Mouse (Mus musculus) lung, embryonic 15.5 days (tissue): ENCODE measurements around the gene Zfp13. TPM values are rescaled to one million over a fixed set of nuclear protein-coding genes. Genes with fewer than 3 reads are reported as not detected.
"Not testable (repeated sequence)": the region's sequence is repeated elsewhere in the genome, so short reads cannot be mapped to it uniquely, and the experiment has no call there.

Experiments used
- ATAC-seq: fragments of 200-750 bp; cut with Nextera tagmentation; 2 replicates; pipeline ENCODE4 v1.8.0; 2017; ENCODE audit warnings: moderate number of reproducible peaks, borderline replicate concordance; ENCODE audit not compliant: low FRiP score, low TSS enrichment; ENCODE audit errors: extremely low read depth
- H3K27ac ChIP-seq: fragments of 300-500 bp; sonication (generic); 2 replicates; pipeline ENCODE4 v1.5.1; 2015; ENCODE audit warnings: moderate library complexity, mild to moderate bottlenecking, inconsistent platforms
- H3K27me3 ChIP-seq: fragments of 300-500 bp; sonication (generic); 2 replicates; pipeline ENCODE4 v1.6.1; 2015; ENCODE audit warnings: inconsistent platforms
- H3K36me3 ChIP-seq: fragments of 300-500 bp; sonication (generic); 2 replicates; pipeline ENCODE4 v1.6.1; 2015; ENCODE audit warnings: inconsistent platforms
- H3K4me1 ChIP-seq: fragments of 300-500 bp; sonication (generic); 2 replicates; pipeline ENCODE4 v1.6.1; 2015; ENCODE audit warnings: inconsistent platforms
- H3K4me2 ChIP-seq: fragments of 300-500 bp; sonication (generic); 2 replicates; pipeline ENCODE4 v1.6.1; 2015; ENCODE audit warnings: inconsistent platforms, mild to moderate bottlenecking, moderate library complexity
- H3K4me3 ChIP-seq: fragments of 300-500 bp; sonication (generic); 2 replicates; pipeline ENCODE4 v1.5.1; 2015; ENCODE audit warnings: mild to moderate bottlenecking, inconsistent platforms
- H3K9ac ChIP-seq: fragments of 300-500 bp; sonication (generic); 2 replicates; pipeline ENCODE4 v1.6.1; 2015; ENCODE audit warnings: inconsistent platforms
- H3K9me3 ChIP-seq: fragments of 300-500 bp; sonication (generic); 2 replicates; pipeline ENCODE4 v1.6.1; 2016; ENCODE audit warnings: inconsistent platforms
- WGBS: fragments of 180-500 bp; shearing (Covaris S2); methylation state at CpG from one replicate; pipeline ENCODE4 v1.1.7; 2015; 5-methylcytosine and 5-hydroxymethylcytosine counted together
- polyA plus RNA-seq: library from polyadenylated mRNA; unstranded; fragments of >200 nt; fragmentation: Nextera tagmentation; extraction: Ambion mirVana; gene quantifications from 2 replicates; pipeline ENCODE4 v1.2.1, GENCODE M21; 2015

The Zfp13 gene
- polyA plus RNA-seq, 1 experiment from 2014 or later: 15.3 TPM

- no peak overlapping the region for H3K4me2 ChIP-seq
- WGBS: 65% methylated on average over 7 of the region's 7 CpGs
- no peak overlapping the region for H3K27ac ChIP-seq
- H3K9me3 ChIP-seq: no peaks in the 10 kb centered on the region
- no peaks in the 10 kb centered on the region for H3K27me3 ChIP-seq
- H3K4me3 ChIP-seq: no peak overlapping the region
- H3K36me3 ChIP-seq: no peaks in the 10 kb centered on the region
- no peak for ATAC-seq
- H3K4me1 ChIP-seq: peaks cover 19% of the 10 kb centered on the region
- H3K9ac ChIP-seq: no peak overlapping the region
Measured at GRCm38 (mm10) chr17:23604394-23604793, 5.1 kb upstream of the Zfp13 start.

DNA sequence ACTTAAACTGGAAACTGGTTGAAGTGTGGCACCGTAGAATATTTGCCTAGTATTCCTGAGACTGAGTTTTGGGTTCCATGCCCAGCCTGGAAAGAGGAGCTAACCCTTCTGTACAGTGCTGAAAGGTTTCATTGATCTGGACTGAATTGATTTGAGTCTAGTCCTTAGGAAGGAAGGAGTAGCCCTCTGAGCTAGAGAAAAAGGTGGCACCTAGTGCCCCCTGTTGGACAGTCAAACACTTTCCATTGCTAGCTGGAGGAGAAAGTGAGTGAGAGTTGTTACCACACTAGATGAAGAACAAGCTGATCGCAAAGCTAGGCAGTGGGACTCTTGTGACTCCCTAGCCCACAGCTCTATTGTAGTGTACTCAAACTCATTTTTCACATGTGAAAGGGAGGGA lies 4.3 kb upstream of the Zfp13 start:
- no peaks in the 10 kb centered on the region for H3K9me3 ChIP-seq
- H3K9ac ChIP-seq: no peak overlapping the region
- peaks cover 23% of the 10 kb centered on the region for H3K4me1 ChIP-seq
- H3K36me3 ChIP-seq: no peaks in the 10 kb centered on the region
- no peak for ATAC-seq
- H3K27me3 ChIP-seq: no peaks in the 10 kb centered on the region
- no peak overlapping the region for H3K27ac ChIP-seq
- WGBS: 53% methylated on average over 2 of the region's 2 CpGs
- H3K4me3 ChIP-seq: no peak overlapping the region
- H3K4me2 ChIP-seq: no peak overlapping the region

DNA sequence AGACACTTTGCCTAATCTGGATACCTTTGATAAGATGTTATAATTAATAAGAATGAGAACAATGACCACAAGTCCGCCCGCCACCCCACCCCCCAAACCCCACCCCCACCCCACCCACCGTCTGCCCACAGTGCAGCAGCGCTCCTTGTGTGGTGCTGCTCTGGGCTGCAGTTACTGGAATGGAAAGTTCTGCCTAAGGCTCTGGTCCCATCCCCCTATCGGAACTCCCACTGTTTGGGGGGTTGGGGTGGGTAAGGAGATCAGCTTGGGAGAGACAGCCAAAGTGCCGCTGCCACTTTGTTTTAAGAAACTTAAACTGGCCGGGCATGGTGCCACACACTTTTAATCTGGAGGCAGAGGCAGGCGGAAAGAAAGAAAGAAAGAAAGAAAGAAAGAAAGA lies 3.8 kb upstream of the Zfp13 start:
- peaks cover 25% of the 10 kb centered on the region for H3K4me1 ChIP-seq
- no peaks in the 10 kb centered on the region for H3K36me3 ChIP-seq
- H3K4me3 ChIP-seq: no peak overlapping the region
- no peaks in the 10 kb centered on the region for H3K27me3 ChIP-seq
- no peak for ATAC-seq
- 31% methylated on average over 8 of the region's 8 CpGs for WGBS
- no peak overlapping the region for H3K27ac ChIP-seq
- H3K9me3 ChIP-seq: no peaks in the 10 kb centered on the region
- no peak overlapping the region for H3K4me2 ChIP-seq
- no peak overlapping the region for H3K9ac ChIP-seq

GRCm38 (mm10) chr17:23601836-23602585 lies 2.7 kb upstream of the Zfp13 start:
- Histone ChIP-seq H3K4me3 (no peak overlapping the region), H3K9ac (no peak overlapping the region), H3K27ac (peak overlapping the region; percentile 39), H3K36me3 (no peaks in the 10 kb centered on the region), H3K4me1 (peaks cover 25% of the 10 kb centered on the region), H3K4me2 (no peak overlapping the region), H3K27me3 (no peaks in the 10 kb centered on the region), H3K9me3 (no peaks in the 10 kb centered on the region)
- 33% methylated on average over 10 of the region's 10 CpGs for WGBS
- ATAC-seq: no peak

DNA sequence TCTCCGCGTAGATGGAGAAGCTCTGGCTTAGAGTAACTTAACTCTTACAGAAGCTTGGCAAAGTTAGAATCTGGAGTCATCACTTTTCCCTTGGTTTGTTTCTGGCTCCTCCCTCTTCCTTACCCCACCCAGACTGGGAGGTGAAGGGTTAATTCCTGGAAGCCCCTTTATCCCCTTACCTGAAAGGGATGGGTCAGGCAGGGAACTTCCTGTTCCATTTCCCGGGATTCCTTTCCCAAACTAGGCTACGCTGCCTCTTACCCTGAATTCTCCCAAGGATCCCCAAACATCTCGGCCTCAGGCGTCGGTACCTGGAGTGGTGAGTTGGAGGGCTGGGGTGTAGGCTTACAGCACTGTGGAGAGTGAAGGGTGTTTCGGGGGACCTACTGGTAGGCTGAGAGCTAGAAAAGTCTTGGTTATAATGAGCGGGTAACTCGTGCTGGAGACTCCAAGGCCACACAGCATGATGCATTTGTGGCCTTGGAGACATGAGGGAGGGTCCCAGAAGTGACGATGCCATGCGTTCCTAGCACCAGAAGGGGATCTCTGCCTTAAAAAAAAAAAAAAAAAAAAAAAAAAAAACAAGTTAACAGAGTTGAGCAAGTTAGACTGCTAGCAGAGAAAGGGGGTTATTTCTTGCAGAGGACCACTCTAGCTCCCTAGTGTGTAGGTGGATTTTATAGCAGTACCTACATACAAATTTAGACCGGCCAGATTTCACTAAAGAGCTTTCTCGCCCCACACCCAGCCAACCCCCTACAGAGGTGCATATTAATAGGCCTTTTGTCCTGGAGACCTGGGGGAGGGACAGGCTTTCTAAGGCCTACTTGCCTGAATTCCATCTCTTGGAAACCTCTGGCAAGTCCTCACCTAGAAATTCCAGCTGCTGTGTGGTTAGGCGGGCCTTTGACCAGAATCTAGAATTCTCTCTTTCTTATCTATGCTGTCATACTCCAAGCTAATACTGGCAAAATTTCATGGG lies 1.6 kb upstream of the Zfp13 start, which contains the start of gene Zscan10:
TSS of gene Zscan10 (plus strand) at position 216 of the 982 bp plus-strand sequence.
- Histone ChIP-seq H3K4me1 (peaks cover 25% of the 10 kb centered on the region), H3K27ac (peak within 1 kb of the TSS; percentile 97), H3K27me3 (no peaks in the 10 kb centered on the region), H3K4me2 (peak within 1 kb of the TSS; percentile 80), H3K9ac (peak within 1 kb of the TSS; percentile 55; the same call in 1 of the 2 replicates), H3K4me3 (0 out of 2 replicates have a peak within 1 kb of the TSS, but pooled peaks have one; percentile 50), H3K9me3 (no peaks in the 10 kb centered on the region), H3K36me3 (no peaks in the 10 kb centered on the region)
- 58% methylated on average over 15 of the region's 15 CpGs for WGBS
- ATAC-seq: no peak

GRCm38 (mm10) chr17:23599605-23600063 lies 347 bp upstream of the Zfp13 start:
- Histone ChIP-seq H3K9ac (peak overlapping the region; percentile 55), H3K9me3 (no peaks in the 10 kb centered on the region), H3K4me1 (peaks cover 25% of the 10 kb centered on the region), H3K27ac (peak overlapping the region; percentile 97), H3K4me2 (peak overlapping the region; percentile 80), H3K27me3 (no peaks in the 10 kb centered on the region), H3K4me3 (peak overlapping the region; percentile 50), H3K36me3 (no peaks in the 10 kb centered on the region)
- peak; percentile 1; the same call in 1 of the 2 replicates for ATAC-seq
- 25% methylated on average over 7 of the region's 7 CpGs for WGBS

DNA sequence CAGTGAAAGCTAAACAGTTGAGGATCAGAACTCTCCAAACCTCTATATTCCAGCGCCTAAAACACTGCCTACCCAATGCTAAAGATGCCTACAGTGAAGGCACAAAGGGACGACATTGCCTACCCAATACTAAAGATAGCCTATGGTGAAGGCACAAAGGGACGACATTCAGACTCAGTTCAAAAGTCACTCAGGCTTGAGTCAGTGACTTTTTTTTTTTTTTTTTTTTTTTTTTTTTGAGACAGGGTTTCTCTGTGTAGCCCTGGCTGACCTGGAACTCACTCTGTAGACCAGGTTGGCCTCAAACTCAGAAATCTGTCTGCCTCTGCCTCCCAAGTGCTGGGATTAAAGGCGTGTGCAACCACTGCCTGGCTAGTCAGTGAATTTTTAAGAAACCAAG lies 4.1 kb downstream of the Zfp13 start:
- H3K9me3 ChIP-seq, H3K9ac ChIP-seq, H3K27me3 ChIP-seq, H3K4me3 ChIP-seq, ATAC-seq, H3K27ac ChIP-seq, H3K4me2 ChIP-seq, H3K36me3 ChIP-seq: not testable (repeated sequence)
- peaks cover 19% of the 10 kb centered on the region for H3K4me1 ChIP-seq
- WGBS: 84% methylated on average over 4 of the region's 4 CpGs

DNA sequence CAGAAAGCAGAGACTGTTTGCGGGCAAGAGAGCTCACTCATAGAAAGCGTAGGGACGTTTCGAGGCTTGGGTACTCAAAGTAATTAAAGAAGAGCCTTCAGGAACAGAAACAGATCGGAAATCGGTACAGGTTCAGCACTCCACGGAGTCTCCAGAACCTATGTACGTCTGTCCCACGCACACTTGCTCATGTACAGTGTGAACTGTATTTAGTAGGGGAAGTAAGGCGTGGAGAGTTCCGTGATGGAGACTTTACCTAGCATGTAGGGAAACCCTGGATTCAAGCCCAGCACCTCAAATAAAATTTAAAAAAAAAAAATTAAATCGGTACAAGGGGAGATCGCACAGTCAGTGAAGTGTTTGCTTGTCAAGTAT lies 6.4 kb downstream of the Zfp13 start:
- H3K27ac ChIP-seq: peak overlapping the region; percentile 78
- H3K9me3 ChIP-seq: no peaks in the 10 kb centered on the region
- peak overlapping the region; percentile 61 for H3K9ac ChIP-seq
- H3K4me3 ChIP-seq: peak overlapping the region; percentile 44
- peak; percentile 63; the same call in 1 of the 2 replicates for ATAC-seq
- no peaks in the 10 kb centered on the region for H3K27me3 ChIP-seq
- peak overlapping the region; percentile 73 for H3K4me2 ChIP-seq
- H3K36me3 ChIP-seq: no peaks in the 10 kb centered on the region
- peaks cover 6% of the 10 kb centered on the region for H3K4me1 ChIP-seq
- 10% methylated on average over 13 of the region's 13 CpGs for WGBS

DNA sequence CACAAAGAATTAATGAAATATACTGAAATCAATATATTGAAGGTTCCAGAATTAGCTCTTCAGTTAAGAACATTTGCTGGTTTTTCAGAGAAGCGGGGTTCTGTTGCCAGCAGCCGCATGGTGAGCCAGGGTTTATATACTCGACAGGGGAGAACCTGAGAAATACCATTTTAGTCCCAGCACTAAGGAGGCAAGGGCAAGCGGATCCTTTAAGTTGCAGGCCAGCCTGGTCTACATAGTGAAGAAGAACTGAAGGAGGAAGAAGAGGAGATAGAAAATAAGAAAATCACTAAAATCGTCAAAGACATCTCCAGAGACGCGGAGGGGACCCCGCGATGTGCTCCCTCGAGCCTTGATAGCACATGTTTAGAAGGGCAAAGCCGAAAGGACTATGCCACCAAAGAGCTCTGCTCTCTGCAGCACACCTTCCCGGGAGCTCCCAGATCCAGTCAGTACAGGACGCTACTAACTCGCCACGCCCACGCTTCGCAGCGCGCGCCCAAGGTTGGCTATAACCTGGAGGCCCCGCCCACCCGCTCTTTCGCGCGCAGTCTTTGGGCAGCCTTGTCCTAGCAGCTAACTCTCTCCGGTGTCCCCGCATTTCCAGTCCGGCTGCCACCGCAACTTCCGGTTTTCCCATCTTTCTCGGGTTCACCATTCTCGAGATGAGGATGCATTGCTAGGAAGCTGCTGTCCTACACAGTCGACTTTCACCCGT lies 6.9 kb downstream of the Zfp13 start:
- peak overlapping the region; percentile 44 for H3K4me3 ChIP-seq
- WGBS: 6% methylated on average over 34 of the region's 34 CpGs
- ATAC-seq: peak; percentile 99

DNA sequence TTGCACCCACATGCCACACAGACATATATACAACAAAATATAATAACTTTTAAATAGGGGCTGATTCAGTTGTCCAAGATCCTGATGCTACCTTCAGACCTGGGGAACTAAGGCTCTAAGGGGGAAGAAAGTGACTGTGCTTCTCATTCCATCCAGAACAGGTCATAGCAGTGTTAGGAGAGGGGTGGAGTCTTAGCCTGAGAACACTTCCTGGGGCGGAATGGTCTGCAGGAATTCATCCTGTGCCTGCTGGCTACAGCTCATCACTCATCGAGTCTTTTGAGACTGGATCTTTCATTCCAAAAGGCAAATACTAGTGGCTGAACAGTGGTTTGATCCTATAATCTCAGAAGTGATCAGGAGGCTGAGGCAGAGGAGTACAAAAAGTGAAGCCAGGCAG lies 12.0 kb downstream of the Zfp13 start:
- Histone ChIP-seq H3K36me3 (no peaks in the 10 kb centered on the region), H3K4me3 (no peak overlapping the region), H3K9ac (no peak overlapping the region), H3K9me3 (no peaks in the 10 kb centered on the region), H3K27ac (no peak overlapping the region), H3K27me3 (no peaks in the 10 kb centered on the region), H3K4me1 (peaks cover 24% of the 10 kb centered on the region), H3K4me2 (no peak overlapping the region)
- no peak for ATAC-seq
- 46% methylated on average over 2 of the region's 2 CpGs for WGBS

More for the DNA sequence above, 6.9 kb downstream of the Zfp13 start:
- H3K36me3 ChIP-seq: no peaks in the 10 kb centered on the region
- H3K27me3 ChIP-seq: no peaks in the 10 kb centered on the region
- H3K9me3 ChIP-seq: no peaks in the 10 kb centered on the region
- peaks cover 6% of the 10 kb centered on the region for H3K4me1 ChIP-seq
- peak overlapping the region; percentile 61 for H3K9ac ChIP-seq
- peak overlapping the region; percentile 78 for H3K27ac ChIP-seq
- peak overlapping the region; percentile 73 for H3K4me2 ChIP-seq

GRCm38 (mm10) chr17:23585721-23586491 lies 13.4 kb downstream of the Zfp13 start:
- ATAC-seq: peak; percentile 85
- Histone ChIP-seq H3K9me3 (no peaks in the 10 kb centered on the region), H3K27ac (no peak overlapping the region), H3K4me2 (peak overlapping the region; percentile 79), H3K4me3 (peak overlapping the region; percentile 67), H3K4me1 (peaks cover 20% of the 10 kb centered on the region), H3K27me3 (no peaks in the 10 kb centered on the region), H3K9ac (peak overlapping the region; percentile 67), H3K36me3 (peaks cover 8% of the 10 kb centered on the region)
- WGBS: under 1% methylated on average over 22 of the region's 22 CpGs
